Mouse (Mus musculus) forebrain, embryonic 10.5 days (tissue): Measurements from ENCODE around the gene Nosip. TPM values are rescaled to one million over a fixed set of nuclear protein-coding genes. Genes with fewer than 3 reads are reported as not detected.
"Not testable (repeated sequence)": the region's sequence is repeated elsewhere in the genome, so short reads cannot be mapped to it uniquely, and the experiment has no call there.

ENCODE experiments used
- DNase-seq: peaks from one replicate; pipeline ENCODE4 v3.0.0-alpha.2; 2017; ENCODE audit warnings: low spot score; ENCODE audit errors: extremely low spot score
- H3K27ac ChIP-seq: fragments of 300-500 bp; sonication (generic); 2 replicates; pipeline ENCODE4 v1.5.1; 2016; ENCODE audit warnings: mild to moderate bottlenecking
- H3K27me3 ChIP-seq: fragments of 300-500 bp; sonication (generic); 2 replicates; pipeline ENCODE4 v1.6.1; 2016; ENCODE audit warnings: mild to moderate bottlenecking; ENCODE audit not compliant: poor library complexity, severe bottlenecking
- H3K36me3 ChIP-seq: fragments of 300-500 bp; sonication (generic); replicated peaks from 2 replicates; pipeline ENCODE4 v1.6.1; 2016; ENCODE audit warnings: mild to moderate bottlenecking, moderate library complexity
- H3K4me1 ChIP-seq: fragments of 300-500 bp; sonication (generic); 2 replicates; pipeline ENCODE4 v1.6.1; 2016
- H3K4me3 ChIP-seq: fragments of 300-500 bp; sonication (generic); 2 replicates; pipeline ENCODE4 v1.5.1; 2016; ENCODE audit warnings: mild to moderate bottlenecking, moderate library complexity
- H3K9me3 ChIP-seq: fragments of 300-500 bp; sonication (generic); 2 replicates; pipeline ENCODE4 v1.6.1; 2016; ENCODE audit warnings: mild to moderate bottlenecking, moderate library complexity
- WGBS: fragments of 180-500 bp; shearing (Covaris S2); methylation state at CpG from one replicate; pipeline ENCODE4 v1.1.7; 2016; 5-methylcytosine and 5-hydroxymethylcytosine counted together
- polyA plus RNA-seq: library from polyadenylated mRNA; unstranded; fragments of >200 nt; fragmentation: Nextera tagmentation; extraction: Ambion mirVana; gene quantifications from 2 replicates; pipeline ENCODE4 v1.2.1, GENCODE M21; 2016

Nosip gene
- 61.2 and 67.6 TPM in 2 replicates for polyA plus RNA-seq

DNA sequence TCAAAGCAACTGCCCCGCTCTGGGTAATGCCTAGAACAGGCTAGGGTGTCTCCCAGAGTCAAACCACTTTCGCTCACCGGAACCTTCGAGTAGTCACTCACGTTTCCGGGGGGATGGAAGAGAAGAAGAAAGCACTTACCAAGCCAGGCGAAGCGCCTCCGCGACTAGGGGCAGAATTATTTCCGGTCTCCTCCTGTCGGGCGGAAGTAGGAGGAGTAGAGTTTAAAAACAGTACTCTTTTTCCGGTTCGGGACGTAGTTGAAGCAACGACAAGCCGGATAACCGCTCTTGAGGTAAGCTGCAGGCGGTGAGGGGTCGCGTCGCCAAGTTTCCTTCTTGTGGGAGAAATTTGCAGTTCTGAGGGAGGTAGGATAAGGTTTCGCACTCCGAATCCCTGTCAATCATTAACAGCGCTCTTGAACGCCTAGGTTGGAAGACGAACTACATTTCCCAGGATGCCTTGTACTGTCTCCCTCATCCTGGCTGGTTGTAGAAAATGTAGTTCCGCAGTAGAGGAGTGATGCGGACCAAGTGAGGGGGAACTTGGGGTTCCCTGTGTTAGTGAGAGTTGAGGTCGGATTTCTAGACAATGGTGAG is at the start of gene Nosip, which contains the start of gene Prrg2:
Nosip (plus strand) TSS at position 191 of the 597 bp plus-strand sequence.
Prrg2 (minus strand) TSS at position 439 of the 597 bp plus-strand sequence.
- no peaks in the 10 kb centered on the region for H3K9me3 ChIP-seq
- peaks cover 41% of the 10 kb centered on the region for H3K4me1 ChIP-seq
- under 1% methylated on average over 31 of the region's 31 CpGs for WGBS
- H3K27me3 ChIP-seq: no peaks in the 10 kb centered on the region
- H3K4me3 ChIP-seq: peak within 1 kb of the TSS; percentile 69
- peak; percentile 95 for DNase-seq
- H3K36me3 ChIP-seq: no peaks in the 10 kb centered on the region
- peak within 1 kb of the TSS; percentile 89 for H3K27ac ChIP-seq

DNA sequence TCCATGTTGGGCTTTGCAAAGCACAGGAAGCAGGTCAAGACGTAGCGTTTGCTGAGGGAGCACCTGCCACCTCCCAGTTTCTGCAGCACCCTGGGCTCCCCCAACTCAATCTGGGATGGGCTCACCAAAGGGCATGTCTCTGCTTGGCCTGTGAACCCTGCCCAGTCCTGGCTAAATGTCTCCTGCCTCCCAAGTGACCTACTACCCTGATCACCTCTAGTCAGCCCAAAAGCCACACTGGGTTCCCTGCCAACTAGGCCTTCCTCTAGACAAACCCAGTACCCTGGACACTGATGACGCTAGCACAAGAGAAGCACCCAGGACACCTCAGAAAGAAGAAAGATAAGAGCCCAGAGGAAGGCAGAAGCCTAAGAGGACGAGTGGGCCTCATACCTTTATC is 49.4 kb upstream of the Nosip start:
- H3K4me1 ChIP-seq: peaks cover 26% of the 10 kb centered on the region
- H3K27me3 ChIP-seq: no peaks in the 10 kb centered on the region
- no peak for DNase-seq
- H3K9me3 ChIP-seq: no peaks in the 10 kb centered on the region
- no peak overlapping the region for H3K27ac ChIP-seq
- H3K36me3 ChIP-seq: peaks cover 62% of the 10 kb centered on the region
- peak overlapping the region; percentile 14; the same call in 1 of the 2 replicates for H3K4me3 ChIP-seq
- whole genome bisulfite sequencing: 82% methylated on average over 4 of the region's 4 CpGs

- Histone ChIP-seq H3K4me1 (peaks cover 33% of the 10 kb centered on the region), H3K9me3 (no peaks in the 10 kb centered on the region), H3K27me3 (peaks cover 5% of the 10 kb centered on the region), H3K27ac (no peak overlapping the region), H3K36me3 (peaks cover 55% of the 10 kb centered on the region), H3K4me3 (peak overlapping the region; percentile 89; the same call in 1 of the 2 replicates)
- 94% methylated on average over 16 of the region's 16 CpGs for WGBS
- DNase-seq: no peak
These were observed 48.7 kb upstream of the Nosip start for GRCm38 (mm10) chr7:45013366-45014095.

DNA sequence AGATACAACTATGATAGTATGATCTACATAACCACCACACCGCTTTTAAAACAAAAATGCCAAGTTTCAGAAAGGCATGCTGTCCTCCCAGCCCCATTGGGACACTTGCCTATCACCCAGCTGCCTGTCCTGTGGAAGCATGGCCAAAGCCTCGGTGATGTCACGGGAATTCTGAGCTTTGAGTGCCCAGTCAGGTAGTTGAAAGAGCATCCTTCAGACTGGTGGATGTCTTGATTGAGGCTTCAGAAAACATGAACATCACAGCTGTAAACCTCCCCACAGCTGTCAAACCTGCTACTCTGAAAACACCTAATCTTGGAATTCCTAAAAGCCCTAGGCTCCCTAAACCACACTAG is 48.2 kb upstream of the Nosip start:
- Histone ChIP-seq H3K4me1 (peaks cover 39% of the 10 kb centered on the region), H3K4me3 (peak overlapping the region; percentile 89; the same call in 1 of the 2 replicates), H3K27me3 (peaks cover 11% of the 10 kb centered on the region), H3K27ac (no peak overlapping the region), H3K36me3 (peaks cover 50% of the 10 kb centered on the region), H3K9me3 (no peaks in the 10 kb centered on the region)
- WGBS: 94% methylated on average over 3 of the region's 3 CpGs
- DNase-seq: no peak

DNA sequence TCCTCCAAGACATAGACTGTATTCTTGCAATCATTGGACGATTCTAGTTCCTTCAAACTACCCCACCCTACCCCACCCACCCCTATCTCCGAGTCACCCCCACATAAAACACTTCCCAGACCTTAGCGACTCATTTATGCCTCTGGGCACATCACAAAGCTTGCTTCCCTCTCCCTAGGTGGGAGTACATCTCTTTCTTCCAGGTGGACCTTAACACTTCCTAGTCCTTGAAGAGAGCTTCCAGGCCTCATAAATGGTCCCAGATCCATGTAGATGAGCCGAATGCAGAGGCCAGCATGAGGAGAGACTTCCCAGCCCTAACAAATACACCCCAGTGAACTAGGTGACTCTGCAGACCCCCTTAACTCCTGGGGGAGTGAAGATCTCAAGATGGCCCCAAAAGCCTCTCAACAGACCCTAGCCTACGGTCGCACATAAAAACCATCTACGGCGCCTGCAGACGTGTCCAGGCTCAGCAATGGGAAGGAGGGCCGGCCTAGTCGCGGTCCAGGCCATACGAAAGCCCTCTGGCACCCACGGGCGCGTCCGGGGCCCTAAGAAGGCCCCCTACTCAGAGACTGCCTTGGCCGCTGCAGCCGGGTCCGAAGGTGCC is 46.8 kb upstream of the Nosip start:
- peaks cover 24% of the 10 kb centered on the region for H3K27me3 ChIP-seq
- H3K9me3 ChIP-seq: no peaks in the 10 kb centered on the region
- peak overlapping the region; percentile 95 for H3K27ac ChIP-seq
- DNase-seq: no peak
- H3K4me3 ChIP-seq: peak overlapping the region; percentile 89
- peaks cover 48% of the 10 kb centered on the region for H3K4me1 ChIP-seq
- H3K36me3 ChIP-seq: peaks cover 36% of the 10 kb centered on the region
- 3% methylated on average over 20 of the region's 20 CpGs for WGBS

DNA sequence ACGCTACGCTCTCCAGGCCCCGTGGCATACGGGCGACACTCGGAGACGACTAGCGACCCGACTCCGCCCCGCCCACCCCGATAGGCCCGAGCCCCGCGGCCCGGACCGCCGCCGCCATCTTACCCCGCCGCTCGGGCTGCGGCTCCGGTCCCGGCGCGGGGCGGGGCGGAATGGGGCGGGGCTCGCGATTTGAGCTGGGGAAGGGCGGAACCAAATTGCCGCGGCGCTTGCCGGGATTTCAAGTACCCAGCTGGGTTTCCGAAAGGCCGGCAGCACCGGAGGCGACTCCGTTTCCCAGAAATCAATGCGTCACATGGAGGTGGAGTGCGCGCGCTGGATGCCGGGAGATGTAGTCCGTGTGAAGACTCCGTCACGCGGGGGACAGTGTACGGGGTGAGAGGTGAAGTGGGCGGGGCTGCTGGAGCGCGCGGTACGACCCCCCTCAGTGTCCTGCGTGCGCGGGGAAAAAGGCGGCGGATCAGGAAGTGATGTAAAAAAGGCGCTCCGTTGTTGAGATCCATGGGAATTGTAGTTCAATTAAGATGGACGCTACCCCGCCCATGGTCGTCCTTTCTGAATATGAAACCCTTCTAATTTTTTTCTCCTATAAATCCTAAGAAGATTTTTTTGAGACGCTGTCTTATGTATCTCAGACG is 46.1 kb upstream of the Nosip start, which contains the start of gene Scaf1:
Scaf1 (minus strand) TSS at position 407 of the 656 bp plus-strand sequence.
- DNase-seq: peak; percentile 100
- Histone ChIP-seq H3K4me1 (peaks cover 48% of the 10 kb centered on the region), H3K27ac (peak within 1 kb of the TSS; percentile 95), H3K4me3 (peak within 1 kb of the TSS; percentile 89), H3K9me3 (no peaks in the 10 kb centered on the region), H3K27me3 (peaks cover 27% of the 10 kb centered on the region), H3K36me3 (peaks cover 29% of the 10 kb centered on the region)
- under 1% methylated on average over 69 of the region's 69 CpGs for WGBS

- peak overlapping the region; percentile 89 for H3K4me3 ChIP-seq
- no peaks in the 10 kb centered on the region for H3K9me3 ChIP-seq
- peaks cover 27% of the 10 kb centered on the region for H3K27me3 ChIP-seq
- H3K27ac ChIP-seq: peak overlapping the region; percentile 95
- H3K36me3 ChIP-seq: peaks cover 23% of the 10 kb centered on the region
- peaks cover 48% of the 10 kb centered on the region for H3K4me1 ChIP-seq
- DNase-seq: no peak
- 6% methylated on average over 4 of the region's 4 CpGs for WGBS
These were observed 45.5 kb upstream of the Nosip start for GRCm38 (mm10) chr7:45016761-45017160.

- Histone ChIP-seq H3K9me3 (no peaks in the 10 kb centered on the region), H3K27me3 (peaks cover 27% of the 10 kb centered on the region), H3K4me3 (peak within 1 kb of the TSS; percentile 89), H3K36me3 (peaks cover 16% of the 10 kb centered on the region), H3K4me1 (peaks cover 48% of the 10 kb centered on the region), H3K27ac (peak within 1 kb of the TSS; percentile 95)
- WGBS: under 1% methylated on average over 32 of the region's 36 CpGs
- DNase-seq: peak; percentile 86
These were observed 44.8 kb upstream of the Nosip start, which contains the start of gene Rras for GRCm38 (mm10) chr7:45017242-45018061. Gene Rras (plus strand): TSS chr7:45017961.

- WGBS: 41% methylated on average over 8 of the region's 8 CpGs
- Histone ChIP-seq H3K36me3 (no peaks in the 10 kb centered on the region; the same call in 1 of the 2 replicates), H3K27ac (no peak overlapping the region), H3K27me3 (peaks cover 27% of the 10 kb centered on the region), H3K4me3 (peak overlapping the region; percentile 11; the same call in 1 of the 2 replicates), H3K9me3 (no peaks in the 10 kb centered on the region), H3K4me1 (peaks cover 45% of the 10 kb centered on the region)
- DNase-seq: no peak
These were observed 43.1 kb upstream of the Nosip start for GRCm38 (mm10) chr7:45019031-45019571.

- no peaks in the 10 kb centered on the region for H3K9me3 ChIP-seq
- no peak overlapping the region for H3K27ac ChIP-seq
- 82% methylated on average over 9 of the region's 9 CpGs for WGBS
These were observed 42.0 kb upstream of the Nosip start for GRCm38 (mm10) chr7:45020225-45020624.

DNA sequence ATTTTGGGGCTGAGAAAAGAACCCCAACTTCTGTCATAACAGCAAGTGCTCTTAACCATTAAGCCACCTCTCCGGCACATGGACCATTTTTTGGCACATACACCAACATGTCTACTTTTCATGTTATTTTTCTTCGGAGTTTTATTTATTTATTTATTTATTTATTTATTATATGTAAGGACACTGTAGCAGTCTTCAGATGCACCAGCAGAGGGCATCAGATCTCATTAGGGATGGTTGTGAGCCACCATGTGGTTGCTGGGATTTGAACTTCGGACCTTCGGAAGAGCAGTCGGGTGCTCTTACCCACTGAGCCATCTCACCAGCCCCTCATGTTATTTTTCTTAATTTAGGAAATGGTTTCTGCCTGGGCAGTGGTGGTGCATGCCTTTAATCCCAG is 38.5 kb upstream of the Nosip start:
- DNase-seq, H3K27ac ChIP-seq, H3K4me3 ChIP-seq, H3K9me3 ChIP-seq: not testable (repeated sequence)
- WGBS: 83% methylated on average over 5 of the region's 5 CpGs
- H3K36me3 ChIP-seq: peaks cover 26% of the 10 kb centered on the region
- peaks cover 20% of the 10 kb centered on the region for H3K27me3 ChIP-seq
- H3K4me1 ChIP-seq: peaks cover 19% of the 10 kb centered on the region

More at GRCm38 (mm10) chr7:45020225-45020624, 42.0 kb upstream of the Nosip start:
- H3K4me3 ChIP-seq: no peak overlapping the region
- peaks cover 34% of the 10 kb centered on the region for H3K4me1 ChIP-seq
- no peak for DNase-seq
- H3K36me3 ChIP-seq: 0 out of 2 replicates have a peak, but pooled peaks cover 2% of the 10 kb centered on the region
- peaks cover 27% of the 10 kb centered on the region for H3K27me3 ChIP-seq
